Mouse (Mus musculus) c-Kit-positive CD71-positive TER-119-negative erythroid progenitor cells, embryonic 14.5 days (primary cell): Measurements from ENCODE around the gene Cep152.
A peak's percentile ranks its signal among the peaks of the same experiment; 100 is the strongest.

Source experiments
- DNase-seq: peaks from one replicate; pipeline ENCODE4 v3.0.0-alpha.2; 2013; ENCODE audit warnings: low read depth

Gene Cep152

DNA sequence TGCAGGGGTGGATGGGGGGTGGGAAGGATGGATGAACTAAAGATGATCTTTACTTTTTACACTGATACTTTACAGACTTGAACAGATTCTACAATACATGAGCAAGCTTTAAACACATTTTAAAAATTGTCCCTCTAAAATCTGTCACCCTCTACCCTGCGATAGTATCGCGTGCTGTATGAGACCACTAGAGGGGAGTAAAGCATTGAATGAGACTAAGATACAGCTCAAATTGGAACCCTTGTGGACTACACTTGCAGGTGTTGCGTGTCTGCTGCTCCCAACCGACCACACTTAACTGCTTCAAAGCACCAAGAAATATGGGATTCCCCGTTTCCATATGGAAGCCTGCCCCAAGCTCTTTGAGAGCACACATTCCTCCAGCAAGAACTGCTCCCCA, 69.1 kb downstream of the Cep152 start:
- DNase-seq, result no peak

DNA sequence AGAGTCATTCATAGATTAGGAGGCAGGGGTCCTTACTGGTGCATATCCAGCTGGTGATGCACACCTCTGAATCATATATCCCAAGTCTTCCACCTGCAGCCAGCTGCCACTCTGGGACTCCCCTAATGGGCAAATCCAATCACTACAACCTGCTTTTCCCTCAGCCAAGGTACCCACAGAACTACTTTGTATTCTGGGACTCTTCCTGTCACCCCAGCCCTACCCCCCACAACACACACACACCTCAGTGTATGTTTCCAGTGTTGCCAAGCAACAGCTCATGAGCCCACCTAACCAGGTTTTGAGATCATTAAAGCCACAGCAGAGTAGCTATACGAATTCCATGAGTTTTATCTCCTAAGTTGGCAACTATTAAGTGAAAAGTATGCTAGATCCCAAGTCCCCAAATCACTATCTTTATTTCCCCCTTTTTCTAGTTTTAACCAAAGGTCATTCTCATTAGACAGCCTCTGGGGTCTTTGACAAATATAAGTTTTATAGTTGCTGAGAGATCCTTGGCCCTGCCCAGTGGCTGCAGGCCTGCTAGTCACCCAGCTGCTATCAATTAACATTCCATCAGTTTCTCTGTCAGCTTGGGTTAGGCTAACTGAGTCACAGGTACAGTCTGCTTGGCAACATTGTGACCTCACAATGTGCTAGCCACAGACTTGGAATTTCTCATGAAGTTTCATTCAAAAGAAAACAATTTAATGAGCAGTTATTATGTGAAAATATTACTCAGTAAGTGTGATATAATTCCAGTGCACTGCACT, 75.9 kb downstream of the Cep152 start:
- DNase-seq, result no peak

DNA sequence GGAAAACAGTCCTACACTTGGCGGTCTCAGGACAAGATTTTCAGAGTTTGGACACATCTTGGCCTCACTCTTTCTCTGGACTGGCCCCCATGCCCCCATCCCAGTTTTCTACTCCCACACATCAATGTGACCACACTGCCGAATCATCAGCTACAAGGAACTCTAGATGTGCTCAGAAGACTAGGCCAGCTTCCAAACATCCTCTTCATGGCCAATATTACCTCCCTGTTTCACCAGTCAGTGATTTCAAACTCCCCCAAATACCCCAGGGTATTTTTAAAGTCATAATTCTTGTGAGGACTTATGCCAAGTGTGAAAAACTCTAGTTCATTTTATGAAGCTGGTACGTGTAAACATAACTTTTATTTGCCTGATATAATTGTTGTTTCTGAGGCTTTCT, 79.9 kb downstream of the Cep152 start:
- DNase-seq, result no peak

DNA sequence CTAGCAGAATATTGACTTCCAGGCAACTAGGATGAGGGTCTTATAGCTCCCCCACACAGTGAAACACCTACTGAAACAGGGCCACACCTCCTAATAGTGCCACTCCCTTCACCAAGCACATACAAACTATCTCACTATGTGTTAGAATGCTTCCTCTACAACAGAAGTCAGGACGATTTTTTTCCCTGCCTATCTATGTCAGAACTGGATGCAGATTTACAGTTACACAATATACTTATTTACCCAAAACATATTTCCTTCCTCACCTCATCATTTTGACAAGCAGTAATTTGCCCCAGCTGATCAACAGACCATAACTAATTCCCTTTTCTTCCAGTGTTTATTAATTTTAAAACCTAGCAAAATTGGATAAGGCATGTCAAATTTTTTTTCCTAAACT, 81.3 kb downstream of the Cep152 start:
- DNase-seq, result no peak

DNA sequence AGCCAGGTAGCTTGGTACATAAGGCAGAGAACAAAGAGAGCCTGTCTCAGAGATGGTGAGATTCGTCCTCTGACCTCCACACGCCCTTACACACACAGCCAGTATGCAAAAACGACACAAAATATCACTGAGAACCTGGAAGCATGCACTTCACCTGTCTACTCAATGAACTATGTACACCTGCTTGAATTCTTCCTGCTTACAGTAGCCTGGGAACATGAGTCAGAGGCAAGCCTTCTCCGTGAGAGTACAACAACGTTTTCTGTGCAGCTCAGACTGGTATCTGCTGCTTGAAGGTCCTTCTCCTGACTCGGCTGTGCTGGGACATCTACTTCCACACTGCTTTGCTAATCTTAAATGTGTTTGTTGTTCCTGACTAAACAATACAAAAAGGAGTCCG, 83.5 kb downstream of the Cep152 start:
- DNase-seq, result no peak

DNA sequence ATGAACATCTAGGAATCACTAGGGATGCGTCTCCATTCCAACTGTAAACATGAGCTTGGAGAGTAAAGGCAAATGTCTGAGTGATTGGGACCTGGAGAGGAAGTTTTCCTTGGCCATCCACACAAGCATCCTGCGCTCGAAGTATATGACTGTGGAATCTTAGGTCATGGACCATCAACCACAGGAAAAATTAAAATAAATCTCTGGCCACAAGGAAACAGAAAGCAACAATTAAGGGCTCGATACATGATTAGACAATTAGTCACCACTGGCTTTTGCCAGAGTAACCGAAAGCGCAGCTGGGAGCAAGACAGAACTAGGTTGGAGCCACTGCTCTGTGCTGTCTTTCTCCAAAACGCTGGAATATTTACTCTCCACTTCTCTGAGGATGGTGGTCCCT, 84.3 kb downstream of the Cep152 start:
- no peak for DNase-seq

DNA sequence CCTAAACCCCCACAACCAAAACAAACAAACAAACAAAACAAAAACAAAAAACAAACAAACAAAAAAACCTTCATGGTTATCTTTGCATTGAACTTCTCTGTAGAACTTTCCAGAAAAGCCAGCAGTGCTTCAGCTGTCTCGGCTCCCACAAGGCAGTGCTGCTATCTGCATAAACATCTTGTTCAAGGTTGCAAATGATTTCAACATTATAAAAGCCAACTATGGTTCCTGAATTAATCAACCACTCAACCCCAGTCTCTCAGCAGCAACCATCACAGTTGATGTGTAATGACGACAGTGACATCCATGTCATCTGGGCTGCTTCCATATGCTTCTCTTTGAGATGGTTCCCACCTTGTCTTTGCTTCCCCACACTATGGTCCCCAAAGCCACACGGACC, 85.3 kb downstream of the Cep152 start:
- DNase-seq, result no peak

DNA sequence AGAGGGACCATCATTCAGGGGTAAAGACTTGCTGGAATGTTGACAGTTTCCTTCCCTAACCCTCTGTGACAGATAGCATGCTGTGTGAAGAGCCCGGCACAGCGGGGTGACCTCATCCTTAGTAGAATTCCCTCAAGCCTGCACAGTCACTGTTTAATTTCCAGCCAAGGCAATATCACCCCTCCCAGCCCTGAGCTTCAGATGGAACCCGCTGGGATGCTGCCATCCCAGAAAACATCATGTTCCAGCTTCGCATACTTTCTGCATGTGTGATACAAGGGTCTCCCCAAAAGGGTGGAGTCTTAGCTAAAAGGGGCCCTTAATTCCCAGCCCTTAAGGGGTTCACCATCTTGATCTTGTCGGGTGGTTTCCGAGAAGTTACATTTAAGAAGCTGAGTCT, 94.2 kb downstream of the Cep152 start:
- DNase-seq, result no peak

DNA sequence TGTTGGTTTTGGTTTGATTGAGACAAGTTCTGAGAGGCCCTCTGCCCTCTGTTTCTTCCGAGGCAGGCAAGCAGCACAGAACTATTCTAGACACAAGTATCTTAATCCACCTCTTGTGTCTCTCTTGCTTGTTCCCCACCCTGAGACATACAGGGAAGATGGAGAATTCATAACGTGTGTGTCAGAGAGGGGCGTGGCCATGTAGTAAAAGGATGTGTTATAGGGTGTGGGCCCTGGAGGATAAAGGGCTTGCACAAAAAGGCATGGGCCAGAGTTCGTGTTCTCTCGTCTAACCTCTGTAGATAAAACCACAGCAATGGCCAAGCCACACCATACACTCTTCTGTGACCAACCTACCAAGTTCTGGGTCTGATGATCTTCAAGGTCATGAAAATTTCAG, 98.3 kb downstream of the Cep152 start:
- DNase-seq, result no peak

DNA sequence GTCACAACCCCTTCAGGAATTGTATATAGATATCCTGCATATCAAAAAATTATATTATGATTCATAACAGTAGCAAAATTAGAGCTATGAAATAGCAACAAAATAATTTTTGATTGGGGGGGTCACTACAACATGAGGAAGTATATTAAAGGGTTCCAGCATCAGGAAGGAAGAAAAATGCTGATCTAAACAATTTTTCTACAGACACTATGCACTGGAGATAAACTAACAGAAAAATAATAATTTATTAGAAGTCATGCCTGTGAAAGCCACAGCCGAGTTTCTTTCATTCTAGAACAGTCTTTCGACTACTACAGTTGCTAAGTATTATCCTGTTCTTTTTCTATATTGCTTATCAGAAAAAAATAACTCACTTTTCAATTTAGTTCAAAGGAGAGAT, 99.4 kb downstream of the Cep152 start:
- no peak for DNase-seq

DNA sequence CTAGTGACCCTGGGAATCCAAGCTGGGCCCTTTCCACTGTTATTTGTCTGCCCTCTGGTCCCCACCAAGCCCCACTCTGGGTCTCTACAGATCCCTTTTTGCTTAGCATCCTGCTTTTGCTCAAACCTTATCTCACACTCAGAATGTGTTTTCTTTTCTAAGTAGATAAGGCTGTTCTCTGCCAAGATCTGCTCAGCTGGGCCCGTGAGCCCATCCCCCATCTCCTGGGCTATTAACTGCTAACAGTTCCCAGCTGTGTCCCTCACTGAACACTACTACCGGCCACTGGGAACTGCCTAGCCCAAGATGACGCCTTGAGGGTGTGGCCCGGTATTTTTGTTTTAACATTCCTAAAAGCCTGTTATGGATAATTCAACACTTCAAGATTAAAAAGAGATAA, 108.3 kb downstream of the Cep152 start:
- peak; percentile 15 for DNase-seq

DNA sequence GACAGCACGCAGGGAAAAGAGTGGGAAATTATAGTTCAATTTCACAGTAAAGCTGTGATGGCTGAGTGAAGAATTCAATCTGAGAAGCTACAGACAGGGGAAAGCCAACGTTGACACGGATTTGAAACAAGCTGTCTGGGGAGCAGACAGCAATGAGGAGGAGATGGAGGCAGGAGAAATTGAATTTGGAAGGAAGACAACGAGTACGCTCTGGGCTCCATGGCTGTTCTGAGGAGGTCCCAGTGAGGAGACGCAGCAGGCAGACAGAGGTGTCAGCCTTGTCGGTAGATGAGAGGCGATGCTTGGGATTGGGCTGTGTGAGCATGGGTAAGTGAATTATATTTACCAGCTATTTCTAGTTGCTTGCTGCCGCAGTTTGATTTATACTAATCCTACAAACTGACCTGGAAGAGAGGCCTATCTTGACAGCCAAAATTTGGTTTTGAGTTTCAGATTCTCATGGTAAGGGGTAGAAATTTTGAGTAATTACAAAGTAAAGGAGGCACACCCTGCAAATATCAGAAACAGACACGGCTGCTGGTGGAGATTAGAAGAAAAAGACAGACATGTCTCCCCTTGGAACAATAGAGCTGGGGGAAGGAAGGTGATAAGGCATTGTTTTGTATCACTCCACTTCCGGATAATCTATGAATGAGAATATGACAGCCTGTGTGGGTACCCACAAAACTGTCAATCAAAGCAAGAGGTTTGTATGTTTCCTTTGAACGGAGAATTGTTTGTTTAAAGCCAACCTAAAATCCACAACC, 109.4 kb downstream of the Cep152 start:
- DNase-seq, result peak; percentile 40

DNA sequence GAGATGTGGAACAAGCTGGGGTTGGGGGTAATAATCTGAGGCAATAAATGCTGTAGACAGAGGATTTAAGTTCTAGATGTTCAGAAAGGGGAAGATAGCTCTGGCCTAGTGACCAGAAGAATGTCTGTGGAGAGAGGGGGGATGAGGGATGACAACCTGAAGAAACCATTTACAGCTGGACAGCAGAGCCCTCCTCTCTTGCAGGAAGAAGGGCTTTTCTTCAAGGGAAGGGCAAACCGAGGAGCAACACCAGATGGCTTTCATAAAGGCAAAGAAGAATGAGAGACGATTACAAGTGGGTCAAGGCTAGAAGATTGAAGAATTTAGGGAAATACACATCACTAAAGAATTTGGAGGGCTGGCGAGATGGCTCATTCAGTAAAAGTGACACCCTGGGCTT, 110.5 kb downstream of the Cep152 start:
- DNase-seq, result no peak
